Mouse (Mus musculus): ENCODE measurements around the gene Plekhb2. TPM values are rescaled to one million over a fixed set of nuclear protein-coding genes. Genes with fewer than 3 reads are reported as not detected.

Gene Plekhb2
- polyA plus RNA-seq, 2 experiments = 4.0 to 8.0 TPM

- 80% methylated on average over 5 of the region's 5 CpGs for WGBS (ENCODE audit: insufficient replicate concordance)
- no peak for DNase-seq (ENCODE audit: low read depth in 3 of 3, low spot score in 3 of 3)
- H3K27me3 ChIP-seq (ENCODE audit: control insufficient read depth, insufficient read depth, low read length) = no peaks in the 10 kb centered on the region
Measured at GRCm38 (mm10) chr1:34896102-34896501, 46.3 kb downstream of the Plekhb2 start.

DNA sequence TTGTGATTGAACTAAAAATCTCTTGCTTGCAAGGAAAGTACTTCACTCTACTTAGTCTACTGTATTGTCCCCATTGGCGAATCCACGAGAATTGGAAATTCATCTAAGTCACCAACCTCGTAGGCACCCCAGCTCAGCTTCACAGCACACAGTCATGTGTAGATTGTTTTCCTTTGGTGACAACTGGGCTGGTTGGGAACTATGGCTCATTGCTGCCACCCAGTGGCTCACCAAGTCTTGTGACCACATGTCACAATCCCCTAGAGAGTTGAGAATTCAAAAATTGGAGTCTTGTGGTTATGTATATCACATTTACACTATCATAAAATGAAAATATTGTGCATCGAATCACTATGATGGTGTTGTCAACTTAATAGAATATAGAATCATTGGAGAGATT, 47.1 kb downstream of the Plekhb2 start:
- H3K9ac ChIP-seq (replicated peaks) = no peak overlapping the region
- 20% methylated on average over 4 of the region's 4 CpGs for WGBS (ENCODE audit: insufficient replicate concordance)
- no peak overlapping the region for H3K4me3 ChIP-seq (ENCODE audit: insufficient read depth in 1 of 2, low read depth in 2 of 2, low read length in 2 of 2)
- H3K9me3 ChIP-seq (ENCODE audit: control insufficient read depth, low read length) = no peaks in the 10 kb centered on the region
- ATAC-seq (ENCODE audit: insufficient read depth) (no peak), DNase-seq (ENCODE audit: low read depth in 3 of 3, low spot score in 3 of 3) (no peak)
- H3K4me1 ChIP-seq (replicated peaks; ENCODE audit: control insufficient read depth in 2 of 2, insufficient read depth in 2 of 2, low read length in 1 of 2) = no peaks in the 10 kb centered on the region
- no peaks in the 10 kb centered on the region for H3K36me3 ChIP-seq (replicated peaks; ENCODE audit: control insufficient read depth, insufficient read depth, low read depth)
- TF ChIP-seq EP300 (IDR thresholded peaks at IDR 0.05; ENCODE audit: low read depth) (no peak), CTCF (IDR thresholded peaks at IDR 0.05; ENCODE audit: low read depth) (peak; percentile 65)
- no peaks in the 10 kb centered on the region for H3K27me3 ChIP-seq (ENCODE audit: control insufficient read depth, insufficient read depth, low read length)
- no peak overlapping the region for H3K27ac ChIP-seq
- no peak overlapping the region for H3K4me2 ChIP-seq (ENCODE audit: low read depth)

More at GRCm38 (mm10) chr1:34896102-34896501, 46.3 kb downstream of the Plekhb2 start:
- H3K4me2 ChIP-seq (ENCODE audit: low read depth) = no peak overlapping the region
- H3K27ac ChIP-seq = no peak overlapping the region
- H3K4me1 ChIP-seq (replicated peaks; ENCODE audit: control insufficient read depth in 2 of 2, insufficient read depth in 2 of 2, low read length in 1 of 2) = no peaks in the 10 kb centered on the region
- no peak for ATAC-seq (ENCODE audit: insufficient read depth)
- no peak overlapping the region for H3K4me3 ChIP-seq (ENCODE audit: insufficient read depth in 1 of 2, low read depth in 2 of 2, low read length in 2 of 2)
- TF ChIP-seq EP300 (IDR thresholded peaks at IDR 0.05; ENCODE audit: low read depth) = no peak
- TF ChIP-seq CTCF (IDR thresholded peaks at IDR 0.05; ENCODE audit: low read depth) = no peak
- H3K9ac ChIP-seq (replicated peaks) = no peak overlapping the region
- no peaks in the 10 kb centered on the region for H3K9me3 ChIP-seq (ENCODE audit: control insufficient read depth, low read length)
- no peaks in the 10 kb centered on the region for H3K36me3 ChIP-seq (replicated peaks; ENCODE audit: control insufficient read depth, insufficient read depth, low read depth)

DNA sequence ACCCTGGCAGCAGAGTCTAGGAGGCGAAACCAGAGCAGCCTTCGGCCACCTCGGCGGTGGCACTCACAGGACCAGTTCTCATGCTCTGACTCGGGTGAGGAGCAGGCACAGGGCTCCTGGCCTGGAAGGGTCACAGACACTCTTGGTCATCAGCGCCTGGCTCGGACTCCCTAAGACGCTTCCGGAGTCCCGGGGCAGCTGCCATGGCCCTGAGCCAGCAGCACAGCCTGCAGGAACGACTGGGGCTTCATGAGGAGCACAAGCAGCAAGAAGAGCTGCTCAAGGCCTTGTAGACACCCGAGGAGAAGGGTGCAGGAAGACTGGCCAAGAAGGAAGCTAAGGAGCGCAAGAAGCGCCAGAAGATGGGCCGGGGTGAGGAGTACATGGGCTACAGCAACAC, 78.9 kb downstream of the Plekhb2 start:
- Histone ChIP-seq H3K9ac (replicated peaks) (no peak overlapping the region), H3K4me2 (ENCODE audit: low read depth) (no peak overlapping the region), H3K4me3 (ENCODE audit: insufficient read depth in 1 of 2, low read depth in 2 of 2, low read length in 2 of 2) (no peak overlapping the region), H3K36me3 (replicated peaks; ENCODE audit: control insufficient read depth, insufficient read depth, low read depth) (no peaks in the 10 kb centered on the region), H3K27ac (no peak overlapping the region), H3K27me3 (ENCODE audit: control insufficient read depth, insufficient read depth, low read length) (no peaks in the 10 kb centered on the region), H3K9me3 (ENCODE audit: control insufficient read depth, low read length) (no peaks in the 10 kb centered on the region; the same call in 1 of the 2 replicates), H3K4me1 (replicated peaks; ENCODE audit: control insufficient read depth in 2 of 2, insufficient read depth in 2 of 2, low read length in 1 of 2) (no peaks in the 10 kb centered on the region)
- TF ChIP-seq EP300 (IDR thresholded peaks at IDR 0.05; ENCODE audit: low read depth) (no peak), CTCF (IDR thresholded peaks at IDR 0.05; ENCODE audit: low read depth) (no peak)
- DNase-seq (ENCODE audit: low read depth in 3 of 3, low spot score in 3 of 3) (no peak), ATAC-seq (ENCODE audit: insufficient read depth) (no peak)
- 73% methylated on average over 15 of the region's 15 CpGs for WGBS (ENCODE audit: insufficient replicate concordance)

Other genes starting within 250 kb of the Plekhb2 start
- gene Fam168b, start 6.9 kb upstream of the Plekhb2 start, polyA plus RNA-seq (2012; rRNA removed) = 19.8 and 22.9 TPM in 2 replicates
- gene Fam168b, start 6.9 kb upstream of the Plekhb2 start, polyA plus RNA-seq (2014; fragmentation: Nextera tagmentation; extraction: Ambion mirVana) = 11.0 and 13.0 TPM in 2 replicates